Mouse (Mus musculus) hindbrain, embryonic 12.5 days (tissue): ENCODE results near the gene Scimp. TPM values are rescaled to one million over a fixed set of nuclear protein-coding genes. Genes with fewer than 3 reads are reported as not detected.
"Not testable (repeated sequence)": the region's sequence is repeated elsewhere in the genome, so short reads cannot be mapped to it uniquely, and the experiment has no call there.

ENCODE experiments used
- ATAC-seq: fragments of 200-750 bp; cut with Nextera tagmentation; 2 replicates; pipeline ENCODE4 v1.8.0; 2017; ENCODE audit warnings: moderate TSS enrichment; ENCODE audit not compliant: low FRiP score
- H3K27ac ChIP-seq: fragments of 300-500 bp; sonication (generic); 2 replicates; pipeline ENCODE4 v1.5.1; 2016; ENCODE audit warnings: mild to moderate bottlenecking
- H3K27me3 ChIP-seq: fragments of 300-500 bp; sonication (generic); 2 replicates; pipeline ENCODE4 v1.6.1; 2016; ENCODE audit warnings: mild to moderate bottlenecking
- H3K36me3 ChIP-seq: fragments of 300-500 bp; sonication (generic); 2 replicates; pipeline ENCODE4 v1.6.1; 2016; ENCODE audit warnings: mild to moderate bottlenecking
- H3K4me1 ChIP-seq: fragments of 300-500 bp; sonication (generic); 2 replicates; pipeline ENCODE4 v1.6.1; 2016
- H3K4me2 ChIP-seq: fragments of 300-500 bp; sonication (generic); replicated peaks from 2 replicates; pipeline ENCODE4 v1.6.1; 2016; ENCODE audit warnings: mild to moderate bottlenecking
- H3K4me3 ChIP-seq: fragments of 300-500 bp; sonication (generic); 2 replicates; pipeline ENCODE4 v1.5.1; 2016; ENCODE audit warnings: mild to moderate bottlenecking
- H3K9ac ChIP-seq: fragments of 300-500 bp; sonication (generic); 2 replicates; pipeline ENCODE4 v1.6.1; 2016; ENCODE audit warnings: mild to moderate bottlenecking, moderate library complexity
- H3K9me3 ChIP-seq: fragments of 300-500 bp; sonication (generic); replicated peaks from 2 replicates; pipeline ENCODE4 v1.6.1; 2016; ENCODE audit warnings: mild to moderate bottlenecking
- WGBS: fragments of 180-500 bp; shearing (Covaris S2); methylation state at CpG from one replicate; pipeline ENCODE4 v1.1.7; 2016; 5-methylcytosine and 5-hydroxymethylcytosine counted together
- polyA plus RNA-seq: library from polyadenylated mRNA; unstranded; fragments of >200 nt; fragmentation: Nextera tagmentation; extraction: Ambion mirVana; gene quantifications from 2 replicates; pipeline ENCODE4 v1.2.1, GENCODE M21; 2016

Scimp gene
- polyA plus RNA-seq, 1 experiment from 2014 or later = not detected

- H3K4me3 ChIP-seq = no peak overlapping the region
- WGBS = 76% methylated on average over 11 of the region's 11 CpGs
- H3K9me3 ChIP-seq = no peaks in the 10 kb centered on the region
- H3K4me2 ChIP-seq = no peak overlapping the region
- no peak overlapping the region for H3K27ac ChIP-seq
- H3K9ac ChIP-seq = no peak overlapping the region
- H3K27me3 ChIP-seq = no peaks in the 10 kb centered on the region
- H3K4me1 ChIP-seq = no peaks in the 10 kb centered on the region
- H3K36me3 ChIP-seq = no peaks in the 10 kb centered on the region
- no peak for ATAC-seq
Observed at GRCm38 (mm10) chr11:70787052-70787451, 25.3 kb downstream of the Scimp start.

- Histone ChIP-seq H3K4me2 (no peak overlapping the region), H3K9me3 (no peaks in the 10 kb centered on the region), H3K27me3 (no peaks in the 10 kb centered on the region), H3K36me3 (no peaks in the 10 kb centered on the region), H3K4me1 (no peaks in the 10 kb centered on the region), H3K27ac (no peak overlapping the region), H3K9ac (no peak overlapping the region), H3K4me3 (no peak overlapping the region)
- no peak for ATAC-seq
- WGBS = 66% methylated on average over 2 of the region's 2 CpGs
Observed at GRCm38 (mm10) chr11:70785908-70786307, 26.5 kb downstream of the Scimp start.

- H3K4me3 ChIP-seq, ATAC-seq, H3K9ac ChIP-seq, H3K27ac ChIP-seq, H3K27me3 ChIP-seq, H3K9me3 ChIP-seq, H3K4me1 ChIP-seq, H3K4me2 ChIP-seq: not testable (repeated sequence)
- WGBS = 27% methylated on average over 6 of the region's 6 CpGs
- H3K36me3 ChIP-seq = peaks cover 14% of the 10 kb centered on the region; the same call in 1 of the 2 replicates
Observed at GRCm38 (mm10) chr11:70778058-70778457, 34.3 kb downstream of the Scimp start.

GRCm38 (mm10) chr11:70777634-70778033 lies 34.8 kb downstream of the Scimp start:
- H3K4me2 ChIP-seq = no peak overlapping the region
- ATAC-seq = no peak
- 71% methylated on average over 6 of the region's 6 CpGs for WGBS

GRCm38 (mm10) chr11:70776830-70777571 lies 35.4 kb downstream of the Scimp start:
- 0 out of 2 replicates have a peak overlapping the region, but pooled peaks have one; percentile 18 for H3K9ac ChIP-seq
- ATAC-seq = peak; percentile 67; the same call in 1 of the 2 replicates
- 26% methylated on average over 17 of the region's 17 CpGs for WGBS

More at GRCm38 (mm10) chr11:70777634-70778033, 34.8 kb downstream of the Scimp start:
- H3K4me1 ChIP-seq = no peaks in the 10 kb centered on the region
- H3K4me3 ChIP-seq = no peak overlapping the region
- H3K27ac ChIP-seq = no peak overlapping the region
- no peaks in the 10 kb centered on the region for H3K9me3 ChIP-seq
- no peak overlapping the region for H3K9ac ChIP-seq
- no peaks in the 10 kb centered on the region for H3K27me3 ChIP-seq
- H3K36me3 ChIP-seq = peaks cover 16% of the 10 kb centered on the region

GRCm38 (mm10) chr11:70770804-70771203 lies 41.6 kb downstream of the Scimp start:
- H3K9ac ChIP-seq = no peak overlapping the region
- no peak overlapping the region for H3K4me3 ChIP-seq
- WGBS = 83% methylated on average over 3 of the region's 3 CpGs
- peaks cover 40% of the 10 kb centered on the region for H3K36me3 ChIP-seq
- H3K9me3 ChIP-seq = no peaks in the 10 kb centered on the region
- no peaks in the 10 kb centered on the region for H3K27me3 ChIP-seq
- no peak for ATAC-seq
- H3K4me2 ChIP-seq = no peak overlapping the region
- no peak overlapping the region for H3K27ac ChIP-seq
- no peaks in the 10 kb centered on the region for H3K4me1 ChIP-seq

More at GRCm38 (mm10) chr11:70776830-70777571, 35.4 kb downstream of the Scimp start:
- Histone ChIP-seq H3K4me2 (no peak overlapping the region), H3K27me3 (no peaks in the 10 kb centered on the region), H3K36me3 (peaks cover 23% of the 10 kb centered on the region), H3K4me1 (no peaks in the 10 kb centered on the region), H3K27ac (no peak overlapping the region), H3K9me3 (no peaks in the 10 kb centered on the region), H3K4me3 (no peak overlapping the region)

- Histone ChIP-seq H3K27me3 (no peaks in the 10 kb centered on the region), H3K9ac (no peak overlapping the region), H3K4me1 (peaks cover 4% of the 10 kb centered on the region; the same call in 1 of the 2 replicates), H3K27ac (no peak overlapping the region), H3K9me3 (no peaks in the 10 kb centered on the region), H3K36me3 (peaks cover 7% of the 10 kb centered on the region), H3K4me2 (no peak overlapping the region), H3K4me3 (no peak overlapping the region)
- ATAC-seq = no peak
- WGBS = 86% methylated on average over 16 of the region's 16 CpGs
Observed at GRCm38 (mm10) chr11:70765776-70766445, 46.5 kb downstream of the Scimp start.

- Histone ChIP-seq H3K9ac (peak within 1 kb of the TSS; percentile 82), H3K36me3 (0 out of 2 replicates have a peak, but pooled peaks cover 4% of the 10 kb centered on the region), H3K27ac (peak within 1 kb of the TSS; percentile 80), H3K4me3 (peak within 1 kb of the TSS; percentile 85), H3K9me3 (no peaks in the 10 kb centered on the region), H3K27me3 (no peaks in the 10 kb centered on the region), H3K4me1 (peaks cover 4% of the 10 kb centered on the region; the same call in 1 of the 2 replicates), H3K4me2 (peak within 1 kb of the TSS; percentile 75)
- under 1% methylated on average over 78 of the region's 78 CpGs for WGBS
- peak; percentile 85 for ATAC-seq
Observed at GRCm38 (mm10) chr11:70763936-70764808, 48.2 kb downstream of the Scimp start, which contains the start of gene Zfp3. Zfp3 (plus strand) TSS chr11:70764209.

GRCm38 (mm10) chr11:70763582-70763935 lies 48.8 kb downstream of the Scimp start:
- Histone ChIP-seq H3K4me1 (peaks cover 4% of the 10 kb centered on the region; the same call in 1 of the 2 replicates), H3K27me3 (no peaks in the 10 kb centered on the region), H3K27ac (peak overlapping the region; percentile 80), H3K4me2 (peak overlapping the region; percentile 75), H3K9me3 (no peaks in the 10 kb centered on the region), H3K4me3 (peak overlapping the region; percentile 85), H3K36me3 (0 out of 2 replicates have a peak, but pooled peaks cover 4% of the 10 kb centered on the region), H3K9ac (peak overlapping the region; percentile 82)
- WGBS = 37% methylated on average over 3 of the region's 3 CpGs
- ATAC-seq = no peak

- H3K9me3 ChIP-seq = no peaks in the 10 kb centered on the region
- no peak overlapping the region for H3K4me3 ChIP-seq
- no peak overlapping the region for H3K27ac ChIP-seq
- peaks cover 4% of the 10 kb centered on the region; the same call in 1 of the 2 replicates for H3K4me1 ChIP-seq
- no peaks in the 10 kb centered on the region for H3K27me3 ChIP-seq
- no peak for ATAC-seq
- no peak overlapping the region for H3K9ac ChIP-seq
- 86% methylated on average over 9 of the region's 9 CpGs for WGBS
- H3K4me2 ChIP-seq = no peak overlapping the region
- H3K36me3 ChIP-seq = 0 out of 2 replicates have a peak, but pooled peaks cover 4% of the 10 kb centered on the region
Observed at GRCm38 (mm10) chr11:70762641-70763040, 49.7 kb downstream of the Scimp start.

- not testable (repeated sequence) for H3K9ac ChIP-seq, H3K4me1 ChIP-seq, H3K4me2 ChIP-seq, ATAC-seq, H3K27ac ChIP-seq, H3K27me3 ChIP-seq, H3K9me3 ChIP-seq, H3K36me3 ChIP-seq, H3K4me3 ChIP-seq
- WGBS = 61% methylated on average over 3 of the region's 3 CpGs
Observed at GRCm38 (mm10) chr11:70760446-70760845, 51.9 kb downstream of the Scimp start.

GRCm38 (mm10) chr11:70755645-70756044 lies 56.7 kb downstream of the Scimp start:
- no peaks in the 10 kb centered on the region for H3K9me3 ChIP-seq
- no peaks in the 10 kb centered on the region for H3K36me3 ChIP-seq
- no peak overlapping the region for H3K9ac ChIP-seq
- H3K27ac ChIP-seq = no peak overlapping the region
- WGBS = 15% methylated on average over 7 of the region's 7 CpGs
- no peaks in the 10 kb centered on the region for H3K27me3 ChIP-seq
- ATAC-seq = no peak
- no peak overlapping the region for H3K4me2 ChIP-seq
- H3K4me1 ChIP-seq = no peaks in the 10 kb centered on the region
- H3K4me3 ChIP-seq = no peak overlapping the region
